Mouse (Mus musculus) bone marrow, adult 2 months (tissue): ENCODE data around the gene Fcgr2b. TPM values are rescaled to one million over a fixed set of nuclear protein-coding genes. Genes with fewer than 3 reads are reported as not detected.

ENCODE experiments used
- H3K27ac ChIP-seq: fragments of 200-500 bp; 2 replicates; pipeline ENCODE4 v1.5.1; 2012; ENCODE audit warnings: low read depth, mild to moderate bottlenecking, control low read depth, inconsistent platforms, low read length; ENCODE audit not compliant: control insufficient read depth, poor library complexity, insufficient read depth
- H3K4me1 ChIP-seq: fragments of 200-500 bp; 2 replicates; pipeline ENCODE4 v1.6.1; 2011; ENCODE audit warnings: low read length; ENCODE audit not compliant: control insufficient read depth, insufficient read depth
- H3K4me3 ChIP-seq: fragments of 200-500 bp; replicated peaks from 2 replicates; pipeline ENCODE3; 2011; ENCODE audit warnings: mild to moderate bottlenecking, low read depth, low read length, control low read depth; ENCODE audit not compliant: control insufficient read depth
- CTCF ChIP-seq: fragments of 200-500 bp; IDR thresholded peaks from 2 replicates; pipeline ENCODE4 v1.5.1; 2011; ENCODE audit warnings: low read length, control low read depth; ENCODE audit not compliant: control insufficient read depth, insufficient read depth
- POLR2A ChIP-seq: fragments of 200-500 bp; IDR thresholded peaks from 2 replicates; pipeline ENCODE4 v1.6.1; 2011; ENCODE audit warnings: low read depth, mild to moderate bottlenecking, control low read depth, low read length, borderline replicate concordance; ENCODE audit not compliant: control insufficient read depth
- WGBS: fragments of 180-500 bp; shearing (Covaris S2); methylation state at CpG from one replicate; pipeline ENCODE4 v1.1.7; 2018; 5-methylcytosine and 5-hydroxymethylcytosine counted together
- polyA plus RNA-seq: library from polyadenylated mRNA; stranded (reverse); fragments of >200 nt; gene quantifications from 2 replicates; pipeline ENCODE4 v1.2.4, GENCODE M21; 2011; ENCODE audit warnings: low replicate concordance; ENCODE audit not compliant: missing spikeins, insufficient read depth, insufficient read length

Fcgr2b gene
- polyA plus RNA-seq, 1 experiment = 75.4 TPM

- 66% methylated on average over 12 of the region's 12 CpGs for WGBS
Measured at GRCm38 (mm10) chr1:170939255-170939654, 37.1 kb downstream of the Fcgr2b start.

GRCm38 (mm10) chr1:170934383-170934782 is 42.0 kb downstream of the Fcgr2b start:
- no peak overlapping the region for H3K4me3 ChIP-seq
- H3K4me1 ChIP-seq = peaks cover 5% of the 10 kb centered on the region
- 13% methylated on average over 2 of the region's 2 CpGs for WGBS
- TF ChIP-seq CTCF (no peak), POLR2A (no peak)
- H3K27ac ChIP-seq = peak overlapping the region; percentile 81

More at GRCm38 (mm10) chr1:170939255-170939654, 37.1 kb downstream of the Fcgr2b start:
- TF ChIP-seq CTCF (no peak), POLR2A (no peak)
- Histone ChIP-seq H3K27ac (no peak overlapping the region), H3K4me3 (no peak overlapping the region), H3K4me1 (peaks cover 2% of the 10 kb centered on the region; the same call in 1 of the 2 replicates)

GRCm38 (mm10) chr1:170933940-170934339 is 42.4 kb downstream of the Fcgr2b start:
- Histone ChIP-seq H3K27ac (peak overlapping the region; percentile 81), H3K4me3 (no peak overlapping the region), H3K4me1 (peaks cover 2% of the 10 kb centered on the region)
- 48% methylated on average over 1 of the region's 1 CpGs for WGBS
- TF ChIP-seq POLR2A = no peak
- no peak for TF ChIP-seq CTCF

GRCm38 (mm10) chr1:170933386-170933920 is 42.9 kb downstream of the Fcgr2b start:
- no peak overlapping the region for H3K4me3 ChIP-seq
- WGBS = 85% methylated on average over 6 of the region's 6 CpGs
- H3K4me1 ChIP-seq = peaks cover 2% of the 10 kb centered on the region
- peak overlapping the region; percentile 38; the same call in 1 of the 2 replicates for H3K27ac ChIP-seq
- TF ChIP-seq CTCF (no peak), POLR2A (no peak)

- Histone ChIP-seq H3K4me1 (peaks cover 4% of the 10 kb centered on the region), H3K27ac (peak overlapping the region; percentile 34; the same call in 1 of the 2 replicates), H3K4me3 (no peak overlapping the region)
- no peak for TF ChIP-seq CTCF
- no peak for TF ChIP-seq POLR2A
- WGBS = 21% methylated on average over 3 of the region's 3 CpGs
Measured at GRCm38 (mm10) chr1:170932043-170932442, 44.3 kb downstream of the Fcgr2b start.

GRCm38 (mm10) chr1:170929245-170929644 is 47.1 kb downstream of the Fcgr2b start:
- TF ChIP-seq POLR2A (no peak), CTCF (no peak)
- Histone ChIP-seq H3K4me1 (peaks cover 5% of the 10 kb centered on the region), H3K4me3 (no peak overlapping the region), H3K27ac (peak overlapping the region; percentile 86)
- WGBS = 78% methylated on average over 4 of the region's 4 CpGs

GRCm38 (mm10) chr1:170928467-170928866 is 47.9 kb downstream of the Fcgr2b start:
- peaks cover 6% of the 10 kb centered on the region for H3K4me1 ChIP-seq
- no peak overlapping the region for H3K4me3 ChIP-seq
- TF ChIP-seq CTCF = no peak
- 31% methylated on average over 2 of the region's 2 CpGs for WGBS
- H3K27ac ChIP-seq = peak overlapping the region; percentile 95

GRCm38 (mm10) chr1:170927378-170927777 is 49.0 kb downstream of the Fcgr2b start, which contains the start of gene Fcrla:
Fcrla (minus strand) TSS chr1:170927583.
- peaks cover 5% of the 10 kb centered on the region for H3K4me1 ChIP-seq
- H3K4me3 ChIP-seq = peak within 1 kb of the TSS; percentile 65
- TF ChIP-seq POLR2A (0 out of 2 replicates have a peak, but pooled peaks have one; percentile 41), CTCF (no peak)
- H3K27ac ChIP-seq = peak within 1 kb of the TSS; percentile 95
- 56% methylated on average over 3 of the region's 3 CpGs for WGBS
